Mouse (Mus musculus): ENCODE data around the gene Pgpep1.

DNA sequence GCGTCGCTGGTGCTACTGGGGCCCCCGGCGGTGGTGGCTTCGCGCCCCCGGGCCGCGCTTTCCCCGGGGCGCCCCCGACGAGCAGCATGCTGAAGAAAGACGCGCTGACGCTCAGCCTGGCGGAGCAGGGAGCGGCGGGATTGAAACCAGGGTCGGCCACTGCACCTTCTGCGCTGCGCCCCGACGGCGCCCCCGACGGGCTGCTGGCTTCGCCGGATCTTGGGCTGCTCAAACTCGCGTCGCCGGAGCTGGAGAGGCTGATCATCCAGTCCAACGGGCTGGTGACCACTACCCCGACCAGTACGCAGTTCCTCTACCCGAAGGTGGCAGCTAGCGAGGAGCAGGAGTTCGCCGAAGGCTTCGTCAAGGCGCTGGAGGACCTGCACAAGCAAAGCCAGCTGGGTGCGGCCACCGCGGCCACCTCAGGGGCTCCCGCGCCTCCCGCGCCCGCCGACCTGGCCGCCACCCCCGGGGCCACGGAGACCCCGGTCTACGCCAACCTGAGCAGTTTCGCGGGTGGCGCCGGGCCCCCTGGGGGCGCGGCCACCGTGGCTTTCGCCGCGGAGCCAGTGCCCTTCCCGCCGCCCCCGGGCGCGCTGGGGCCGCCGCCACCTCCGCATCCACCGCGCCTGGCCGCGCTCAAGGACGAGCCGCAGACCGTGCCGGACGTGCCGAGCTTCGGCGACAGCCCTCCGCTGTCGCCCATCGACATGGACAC is 39.1 kb upstream of the Pgpep1 start:
- no peak for TF ChIP-seq POLR2A (IDR thresholded peaks at IDR 0.05; ENCODE audit: borderline replicate concordance, control insufficient read depth, low read depth, low read length)
- no peak for TF ChIP-seq CTCF (IDR thresholded peaks at IDR 0.05; ENCODE audit: control insufficient read depth, insufficient read depth, low read length)

Data from bone marrow, adult 2 months (tissue).